Mouse (Mus musculus) layer of hippocampus, adult 9-10 months (tissue): ENCODE results near the gene St5.

Source experiments
- DNase-seq: peaks from one replicate; pipeline ENCODE4 v3.0.0; 2022; ENCODE audit warnings: low spot score

The St5 gene

DNA sequence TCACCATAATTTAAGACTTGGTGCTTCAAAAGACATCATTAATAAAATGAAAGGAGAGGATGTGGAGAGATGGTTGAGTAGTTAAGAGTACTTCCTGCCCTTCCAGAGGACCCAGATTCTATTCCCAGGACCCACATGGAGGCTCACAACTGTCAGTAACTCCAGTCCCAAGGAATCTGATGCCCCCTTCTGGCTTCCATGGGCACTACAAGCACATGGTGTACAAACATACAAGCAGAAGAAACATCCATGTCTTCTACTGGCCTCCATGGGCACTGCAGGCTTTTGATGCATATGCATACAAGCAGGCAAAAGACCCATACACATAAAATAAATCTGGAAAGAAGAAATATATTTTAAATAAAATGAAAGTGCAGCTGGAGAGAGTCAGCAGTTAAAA is 3.2 kb downstream of the St5 start:
- no peak for DNase-seq

DNA sequence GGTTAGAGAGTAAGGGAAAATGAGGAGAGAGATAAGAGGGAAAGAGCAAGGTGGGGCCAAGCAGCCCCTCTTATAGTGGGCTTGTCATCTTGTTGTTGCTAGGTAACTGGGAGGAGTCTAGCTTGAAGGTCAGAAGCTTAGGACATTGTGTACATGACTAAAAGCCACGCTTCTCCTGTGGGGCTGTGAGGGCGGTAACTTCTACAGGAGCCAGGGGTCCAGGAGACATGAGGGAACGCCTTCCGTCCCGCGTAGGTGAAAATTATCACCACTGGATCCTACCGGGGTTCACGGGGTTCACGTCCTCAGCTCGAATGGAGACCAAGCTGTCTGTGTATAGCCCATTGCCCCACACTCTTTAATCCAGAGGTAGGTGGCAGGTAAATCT is 8.1 kb downstream of the St5 start:
- DNase-seq: no peak

DNA sequence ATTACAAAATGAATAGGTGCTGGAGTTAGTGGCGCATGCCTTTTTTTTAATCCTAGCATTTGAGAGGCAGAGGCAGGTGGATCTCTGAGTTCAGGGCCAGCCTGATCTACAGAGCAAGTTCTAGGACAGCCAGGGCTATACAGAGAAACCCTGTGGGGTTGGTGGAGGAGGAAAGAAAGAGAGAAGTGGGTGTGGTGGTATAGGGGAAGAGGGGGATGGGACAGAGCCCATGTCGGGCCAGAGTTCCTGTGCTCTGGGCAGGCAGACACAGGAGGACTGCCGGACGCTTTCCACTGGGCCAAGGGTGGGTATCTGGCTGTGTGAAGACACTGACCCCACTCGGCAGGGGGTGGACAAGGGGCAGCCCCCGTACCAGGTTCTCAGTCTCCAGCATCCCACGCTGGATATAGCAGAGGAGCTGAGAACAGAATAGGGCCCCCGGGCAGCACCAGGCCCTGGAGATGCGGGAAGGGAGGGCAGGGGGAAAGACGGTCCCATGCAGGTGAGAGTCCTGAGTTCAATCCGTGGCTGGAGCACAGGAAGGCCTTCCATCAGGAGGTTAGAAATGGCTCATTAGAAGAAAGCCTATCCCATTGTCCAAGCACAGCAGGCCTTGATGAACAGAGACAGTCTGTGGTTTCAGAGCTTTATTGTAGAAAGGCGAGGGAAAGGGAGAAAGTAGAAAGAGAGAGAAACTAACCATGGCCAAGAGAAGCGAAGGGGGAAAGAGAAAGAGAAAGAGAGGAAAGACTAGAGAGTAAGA is 8.6 kb downstream of the St5 start:
- DNase-seq: no peak

DNA sequence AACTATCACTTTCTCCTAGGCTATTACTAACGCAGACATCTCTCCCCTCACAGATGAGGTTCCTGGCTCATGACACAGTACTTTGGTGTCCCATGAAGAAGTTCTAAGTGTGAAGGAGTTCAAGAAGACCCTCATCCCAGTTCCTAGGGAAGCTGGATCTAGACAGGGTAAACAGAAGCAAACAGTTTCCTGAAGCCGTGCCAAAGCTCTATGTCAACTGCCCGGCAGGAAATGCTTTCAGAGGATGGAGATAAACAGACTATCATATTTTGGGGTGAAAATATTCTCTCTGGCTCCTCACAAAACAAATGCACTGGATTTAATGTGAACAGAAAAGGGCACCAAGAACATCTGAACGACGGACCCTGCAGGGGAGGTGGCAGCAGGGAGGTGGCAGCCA is 12.4 kb downstream of the St5 start:
- DNase-seq: no peak

DNA sequence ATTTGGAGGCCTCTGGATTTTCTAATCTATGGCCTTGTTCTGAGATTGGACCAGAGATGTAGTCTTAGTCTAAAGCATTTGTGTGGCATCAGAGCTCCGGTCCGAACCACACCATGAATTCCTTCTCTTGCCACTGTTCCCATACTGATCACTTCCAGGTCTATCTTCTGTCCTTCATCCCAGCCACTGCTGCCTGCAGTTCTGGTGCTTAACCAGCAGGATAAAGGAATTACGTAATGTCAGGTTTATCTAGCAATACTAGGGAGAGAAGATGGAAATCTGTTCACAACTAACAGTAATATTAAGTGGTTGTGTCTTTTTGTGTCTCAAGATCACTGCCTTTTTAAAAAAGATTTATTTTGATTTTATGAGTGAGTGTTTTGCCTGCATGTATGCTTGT is 13.3 kb downstream of the St5 start:
- no peak for DNase-seq

DNA sequence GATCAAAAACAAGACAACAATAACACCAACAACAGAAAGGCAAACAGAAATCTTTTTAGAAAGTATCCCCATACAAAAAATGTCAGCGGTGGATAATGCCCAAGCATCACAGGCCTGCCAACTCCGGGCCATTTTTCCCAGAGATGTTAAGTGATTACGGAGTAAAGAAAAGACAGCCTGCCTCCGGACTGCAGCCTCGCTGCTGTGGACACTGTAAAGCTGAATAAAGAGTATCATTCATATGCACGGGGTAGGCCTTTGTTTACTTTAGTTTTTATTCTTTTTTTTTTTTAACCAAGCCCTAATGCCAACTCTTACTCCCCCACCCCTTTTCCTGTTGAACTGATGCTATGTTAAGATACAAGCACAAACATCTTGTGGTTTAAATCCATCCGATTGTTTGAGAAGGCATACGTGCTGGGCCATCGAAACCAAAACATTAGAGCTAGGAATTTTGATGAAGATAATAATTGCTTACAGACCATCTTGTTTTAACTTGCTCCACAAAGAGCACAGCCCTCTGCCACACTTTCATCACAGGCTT is 16.7 kb downstream of the St5 start:
- no peak for DNase-seq

DNA sequence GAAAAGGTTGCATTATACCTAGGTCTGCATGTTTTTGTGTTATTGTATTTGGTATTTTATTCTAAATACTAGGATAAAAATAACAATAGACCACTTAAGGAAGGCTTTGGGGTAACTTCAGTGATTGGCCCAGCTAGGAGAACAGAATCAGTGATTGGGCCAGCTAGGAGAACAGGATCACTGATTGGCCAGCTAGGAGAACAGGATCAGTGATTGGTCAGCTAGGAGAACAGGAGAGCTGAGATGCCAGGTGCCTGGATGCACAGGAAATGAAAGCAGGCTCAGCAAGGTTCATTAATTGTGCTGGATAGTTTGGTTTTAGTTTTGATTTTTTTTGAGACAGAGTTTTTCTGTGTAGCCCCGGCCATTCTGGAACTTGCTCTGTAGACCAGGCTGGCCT is 22.5 kb downstream of the St5 start:
- DNase-seq: no peak

DNA sequence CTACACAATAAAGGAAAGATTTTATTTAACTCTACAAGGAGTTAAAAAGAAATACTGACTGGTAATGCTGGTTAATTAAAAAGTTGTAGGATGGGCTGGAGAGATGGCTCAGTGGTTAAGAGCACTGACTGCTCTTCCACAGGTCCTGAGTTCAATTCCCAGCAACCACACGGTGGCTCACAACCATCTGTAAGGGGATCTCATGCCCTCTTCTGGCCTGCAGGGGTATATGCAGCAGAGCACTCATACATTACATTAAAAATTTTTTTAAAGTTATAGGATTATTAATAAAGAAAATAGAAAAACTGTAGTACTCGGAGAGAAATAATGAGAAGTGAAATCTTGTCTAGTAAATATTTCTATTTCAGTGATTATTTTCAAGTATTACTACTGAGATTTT is 23.1 kb downstream of the St5 start:
- DNase-seq: no peak

DNA sequence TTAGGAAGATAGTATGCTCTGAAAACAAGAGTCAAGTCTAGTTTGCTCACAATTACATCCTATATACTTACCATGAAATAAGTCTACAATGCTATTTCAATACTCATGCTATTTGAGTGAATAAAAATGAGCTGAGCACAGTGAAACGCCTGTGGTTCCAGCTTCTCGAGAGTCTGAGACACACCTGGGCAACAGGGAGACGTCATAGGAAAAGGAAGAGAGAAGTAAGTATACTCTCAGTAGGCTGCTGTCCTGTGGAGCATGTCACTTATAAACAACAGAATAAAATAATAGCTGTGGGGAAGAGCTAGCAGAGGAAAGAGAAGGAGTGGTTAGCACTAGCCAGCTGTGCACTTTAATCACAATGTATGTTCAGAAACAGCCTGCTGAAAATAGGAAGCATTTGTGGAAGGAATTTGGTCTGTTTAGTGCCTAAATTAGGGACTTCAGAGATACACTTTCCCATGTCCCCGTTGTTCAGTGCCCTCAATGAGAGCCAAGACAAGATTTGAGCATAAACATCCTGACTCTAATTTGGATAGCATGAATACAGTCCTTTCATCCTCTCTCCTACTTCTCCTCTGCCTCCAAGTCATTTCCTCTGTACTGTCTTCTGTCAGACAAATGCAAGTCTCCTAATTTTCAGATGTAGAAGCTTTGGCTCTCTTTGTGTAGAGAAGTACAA is 28.3 kb downstream of the St5 start:
- DNase-seq: no peak

DNA sequence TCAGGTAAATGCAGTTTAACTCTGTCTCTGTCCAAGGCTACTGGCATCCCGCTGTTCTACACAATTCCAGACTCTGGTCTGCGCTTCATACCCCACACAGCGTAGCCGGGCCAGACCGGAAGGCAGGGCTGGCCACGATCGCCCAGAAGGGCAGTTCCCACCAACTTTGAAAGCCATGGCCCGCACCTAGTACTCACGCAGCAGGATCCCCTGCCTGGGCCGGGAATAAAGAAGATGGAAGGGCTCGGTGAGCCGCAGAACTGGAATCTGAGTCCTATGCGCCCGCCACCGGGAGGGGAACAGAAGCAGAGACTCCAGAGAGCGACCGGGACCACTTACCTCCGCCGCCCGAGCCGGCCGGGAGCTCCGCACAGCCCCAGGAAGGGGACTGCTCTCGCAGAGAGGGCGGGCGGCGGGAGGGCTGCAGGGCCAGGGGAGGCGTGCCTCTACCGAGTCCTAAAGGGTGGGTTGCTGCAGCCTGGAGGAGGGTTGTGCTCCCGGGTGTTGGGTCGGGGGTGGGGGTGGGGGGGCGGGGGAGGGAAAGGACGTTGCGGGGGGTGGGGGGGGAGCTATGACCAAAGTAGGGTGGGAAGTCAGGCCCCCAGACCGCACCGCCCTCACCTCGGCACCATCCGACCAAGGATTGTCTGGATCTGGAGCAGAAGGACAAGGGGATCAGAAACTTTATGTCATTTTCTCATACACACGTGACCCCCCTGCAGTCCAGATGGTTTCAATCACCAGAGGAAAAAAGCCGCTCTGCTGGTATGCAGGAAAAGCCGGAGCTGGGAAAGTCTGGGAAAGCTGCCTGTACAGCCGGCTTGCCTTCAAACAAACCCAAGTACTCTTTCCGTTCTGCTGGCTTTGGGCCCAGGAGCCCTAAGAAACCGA is 31.6 kb downstream of the St5 start:
- DNase-seq: peak; percentile 44

DNA sequence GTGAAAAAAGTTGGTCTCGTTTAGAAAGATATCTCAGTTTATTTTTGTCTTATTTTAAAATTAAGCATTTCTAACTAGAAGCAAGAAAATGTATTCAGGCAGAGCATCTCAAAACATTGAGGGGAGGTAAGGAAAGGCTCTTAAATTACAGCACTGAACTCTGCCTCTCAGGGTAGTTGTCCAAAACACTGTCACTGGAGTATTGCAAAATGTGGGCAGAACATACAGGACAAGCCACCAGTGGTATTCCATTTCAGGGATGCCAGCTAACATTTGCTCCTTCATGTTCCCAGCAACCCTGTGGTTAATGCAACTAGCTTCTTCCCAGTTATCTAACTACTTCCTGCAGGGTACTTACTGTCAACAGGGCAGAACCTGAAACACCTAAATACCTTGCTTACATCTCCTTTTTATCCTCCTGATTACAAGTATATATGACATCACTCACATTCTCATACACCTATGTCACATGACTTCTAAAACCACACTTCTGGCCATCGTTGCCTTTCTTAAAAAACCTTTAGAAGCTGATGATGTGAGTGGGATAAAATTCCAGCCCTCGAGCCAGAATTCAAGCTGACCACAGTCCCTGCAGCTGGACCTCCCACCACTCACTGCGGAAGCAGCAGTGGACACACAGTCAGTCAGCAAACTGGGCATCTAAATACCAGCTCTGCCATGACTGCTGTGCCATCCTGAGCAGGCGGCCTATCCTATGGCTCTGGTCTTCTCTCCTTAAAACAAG is 33.8 kb downstream of the St5 start:
- DNase-seq: no peak

DNA sequence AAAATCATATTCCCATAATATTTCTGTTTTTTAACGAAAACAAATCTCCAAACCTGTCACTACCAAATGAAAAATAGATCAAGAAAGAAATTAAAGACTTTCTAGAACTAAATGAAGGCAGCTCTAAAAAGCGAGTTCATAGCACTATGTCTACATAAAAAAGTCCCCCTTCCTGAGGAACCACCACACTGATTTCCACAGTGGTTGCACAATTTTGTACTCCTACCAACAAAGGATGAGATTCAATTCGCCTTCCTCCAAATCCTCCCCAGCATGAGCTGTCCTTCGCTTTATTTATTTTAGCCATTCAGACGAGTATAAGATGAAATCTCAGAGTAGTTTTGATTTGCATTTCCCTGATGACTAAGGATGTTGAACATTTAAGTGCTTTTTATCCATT is 36.7 kb downstream of the St5 start:
- no peak for DNase-seq

DNA sequence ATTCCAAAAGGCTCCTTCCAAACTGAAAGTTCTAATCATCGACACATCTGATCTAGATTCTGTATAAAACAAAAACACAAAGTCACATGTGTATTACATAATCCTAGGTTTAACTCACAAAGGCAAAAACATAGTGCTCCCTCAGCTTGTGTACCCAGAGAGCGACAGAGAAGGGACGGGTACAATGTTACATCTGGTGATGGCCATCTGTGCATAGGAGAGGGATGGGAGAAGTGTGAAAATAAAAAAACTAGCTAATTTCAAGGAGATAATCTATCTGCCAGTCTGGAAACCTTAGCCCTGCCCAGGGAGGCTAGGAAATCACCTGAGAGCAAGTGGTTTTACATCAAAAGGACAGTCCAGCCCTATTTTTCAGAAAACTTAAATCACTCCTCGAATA is 40.8 kb downstream of the St5 start:
- DNase-seq: peak; percentile 38

DNA sequence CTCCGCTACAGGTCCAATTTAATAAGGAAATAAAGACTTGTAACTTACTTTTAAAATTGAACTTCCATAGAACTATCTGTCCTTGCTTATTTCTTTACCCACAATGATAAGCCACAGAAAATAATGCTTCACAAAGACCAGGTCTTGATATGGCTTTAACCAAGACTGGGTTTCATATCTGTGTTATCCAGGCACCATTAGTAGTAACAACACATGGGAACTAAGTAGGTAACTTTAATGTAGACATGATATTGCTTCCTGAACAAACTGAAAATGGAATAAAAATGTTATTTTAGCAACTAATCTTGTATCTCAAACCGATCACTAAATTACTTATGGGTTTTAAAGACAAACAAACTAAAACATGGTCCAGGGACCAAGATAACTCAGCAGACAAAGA is 44.1 kb downstream of the St5 start:
- no peak for DNase-seq

DNA sequence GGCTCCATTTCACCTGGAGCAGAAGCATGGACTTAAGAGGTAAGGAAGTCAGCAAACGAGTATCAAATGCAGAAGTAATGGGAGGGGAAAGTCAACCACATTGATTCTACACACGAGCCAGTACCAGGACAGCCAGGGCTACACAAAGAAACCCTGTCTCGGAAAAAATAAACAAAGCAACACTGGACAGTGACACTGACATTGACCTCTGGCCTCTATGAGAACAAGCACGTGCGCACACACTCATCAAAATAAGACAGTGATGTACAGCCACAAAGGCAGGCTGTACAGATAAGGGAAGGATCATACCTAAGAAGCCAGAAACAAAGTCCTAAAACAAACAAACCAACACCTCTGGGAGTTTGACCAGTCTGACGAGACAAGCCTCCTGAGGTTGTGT is 45.5 kb downstream of the St5 start:
- DNase-seq: no peak

DNA sequence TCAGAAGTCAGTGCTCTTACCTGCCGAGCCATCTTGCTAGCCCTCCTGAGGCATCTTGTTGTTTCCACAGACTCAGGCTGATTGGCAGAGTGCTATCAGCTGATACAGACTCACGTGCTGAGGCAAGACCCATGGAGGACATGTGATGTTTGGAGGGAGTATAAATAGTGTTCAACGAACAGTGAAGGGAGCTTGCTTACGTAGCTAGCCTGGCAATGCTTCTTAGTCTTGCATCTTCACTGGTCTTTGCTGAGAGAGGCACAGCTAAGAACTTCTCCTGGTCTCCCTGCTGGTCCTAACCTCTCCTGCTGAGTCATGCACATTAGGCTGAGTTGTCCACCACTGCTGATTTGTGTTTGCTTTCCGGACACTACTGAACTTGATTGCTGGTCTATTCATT is 48.5 kb downstream of the St5 start:
- no peak for DNase-seq

DNA sequence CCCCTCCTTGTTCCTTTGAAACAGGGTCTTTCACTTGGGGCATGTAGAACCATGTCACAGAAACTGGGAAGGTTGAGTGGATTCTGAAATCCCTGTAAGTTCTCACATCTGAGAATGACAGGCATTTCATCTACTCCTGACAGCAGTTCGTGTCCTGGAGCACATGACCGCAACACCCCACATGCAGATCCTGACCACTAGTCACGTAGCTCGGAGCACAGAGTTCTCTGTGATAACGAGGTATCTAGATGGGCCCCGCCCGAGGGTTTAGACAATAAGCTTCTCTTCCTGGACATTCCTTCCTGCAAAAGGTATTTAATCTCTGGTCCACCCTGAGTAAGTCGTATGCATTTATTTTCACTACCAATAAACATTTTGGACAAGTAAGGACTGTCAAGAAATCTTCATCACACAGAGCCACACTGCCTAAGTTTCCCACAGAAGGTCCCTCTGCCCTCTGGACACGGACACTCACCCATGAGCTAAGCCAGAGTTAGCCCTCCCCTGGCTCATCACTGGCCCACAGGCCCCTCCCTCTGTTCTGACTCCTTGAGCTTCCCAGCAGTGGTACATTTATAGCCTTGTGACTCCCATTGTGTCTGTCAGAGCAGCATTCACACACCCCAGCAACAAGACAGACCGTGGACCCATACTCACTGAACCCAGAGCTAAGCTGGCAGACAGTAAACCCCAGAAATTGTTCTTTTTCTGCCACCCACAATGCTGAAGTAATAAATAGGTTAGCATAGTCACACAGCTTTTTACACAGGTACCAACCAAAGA is 54.4 kb downstream of the St5 start:
- no peak for DNase-seq

DNA sequence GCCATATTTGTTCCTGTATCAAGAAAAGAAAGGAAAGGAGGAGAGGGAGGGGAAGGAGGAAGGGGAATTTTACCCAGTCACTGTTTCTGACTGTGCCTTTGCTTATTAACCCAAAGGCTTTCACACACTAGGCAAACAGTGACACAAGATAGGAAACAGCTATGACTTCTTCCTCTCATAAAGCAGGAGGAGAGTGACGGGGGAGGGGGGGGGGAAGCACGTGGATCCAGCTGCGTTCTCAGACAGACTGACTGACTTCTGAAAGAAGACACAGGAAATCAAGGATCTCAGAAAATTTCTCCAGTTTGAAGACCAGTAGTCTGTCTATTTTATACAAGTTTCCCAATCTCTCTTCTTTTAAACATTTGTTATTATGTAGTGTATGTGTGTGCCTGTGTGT is 56.8 kb downstream of the St5 start:
- no peak for DNase-seq

DNA sequence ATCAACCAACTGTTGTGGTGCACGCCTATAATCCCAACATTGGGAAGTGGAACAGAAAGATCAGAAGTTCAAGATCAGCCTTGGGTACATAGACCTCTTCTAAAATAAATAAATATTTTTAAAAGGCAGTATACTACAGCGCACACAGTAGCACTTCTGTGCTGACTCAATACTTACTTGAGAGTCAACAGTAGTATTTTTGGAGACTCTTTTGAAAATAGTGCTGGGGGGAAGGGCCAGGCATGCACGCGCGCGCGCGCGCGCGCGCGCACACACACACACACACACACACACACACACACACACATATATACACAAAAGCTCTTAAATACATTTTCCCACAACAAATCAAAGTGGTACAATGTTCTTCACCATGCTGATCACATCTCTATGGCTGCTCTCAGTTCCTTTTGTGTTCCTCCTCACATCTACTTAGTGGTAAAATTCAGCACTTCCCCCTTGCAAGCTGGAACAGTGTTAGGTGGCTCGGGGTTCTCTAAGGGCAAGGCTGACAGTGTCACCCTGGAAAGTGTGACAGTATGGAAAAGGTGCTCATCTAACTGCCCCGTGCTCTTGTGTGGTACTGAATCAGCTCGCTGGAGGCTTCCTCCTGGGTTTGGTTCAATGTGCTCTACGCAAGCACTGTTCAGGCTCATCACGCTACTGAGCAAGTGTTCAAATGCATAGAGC is 60.0 kb downstream of the St5 start:
- DNase-seq: no peak

DNA sequence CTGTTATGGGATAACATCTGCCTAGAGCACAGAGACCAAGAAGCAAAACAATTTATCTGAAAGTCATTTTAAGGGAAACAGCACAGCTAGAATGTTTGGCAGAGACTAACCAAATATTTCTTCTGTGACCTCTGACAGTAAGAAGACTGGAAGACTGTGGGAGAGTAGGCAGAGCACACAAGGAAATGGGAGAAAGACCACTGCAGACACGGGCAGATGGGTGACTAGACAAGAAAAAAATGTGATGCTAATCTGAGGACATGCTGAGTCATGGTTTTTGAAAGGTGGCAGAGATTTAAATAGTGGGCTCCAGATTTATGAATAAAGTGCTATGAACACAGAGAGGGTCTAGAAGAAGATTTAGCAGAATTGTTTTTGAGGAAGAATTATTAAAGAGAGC is 61.4 kb downstream of the St5 start:
- no peak for DNase-seq

DNA sequence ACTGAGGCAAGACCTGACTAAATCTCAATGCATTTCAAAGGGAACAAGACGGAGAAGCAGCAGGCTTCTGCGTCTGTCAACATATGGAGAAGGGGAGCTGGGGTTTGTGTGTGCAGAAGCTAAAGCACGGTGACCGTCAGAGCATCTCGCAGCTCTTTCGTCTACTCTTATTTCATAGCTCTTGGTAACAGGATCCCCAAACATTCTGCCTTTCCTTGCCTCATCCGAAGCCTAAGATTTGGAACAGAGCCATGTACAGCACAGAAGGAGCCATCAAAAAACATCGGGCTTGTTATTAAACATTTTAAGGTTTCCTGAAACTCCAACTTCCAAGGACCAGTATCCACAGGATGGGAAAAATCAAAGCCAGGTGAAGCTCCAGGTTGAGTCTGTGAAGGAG is 62.3 kb downstream of the St5 start:
- DNase-seq: no peak
